Mouse (Mus musculus): ENCODE measurements around the gene Mta2.

- no peak for TF ChIP-seq CTCF (IDR thresholded peaks at IDR 0.05; ENCODE audit: extremely low read depth, insufficient read depth, low read length)
- TF ChIP-seq POLR2A (IDR thresholded peaks at IDR 0.05; ENCODE audit: extremely low read depth, insufficient read depth, low read length), result no peak
Observed at GRCm38 (mm10) chr19:8926766-8927165, 14.9 kb upstream of the Mta2 start.

Data from cortical plate, adult 2 months (tissue).